Comparison of ENCODE assay signal across 8 mouse cellular contexts in genomic region chr16:14004170-14004569, GRCm38 (mm10). TPM values are rescaled to one million over a fixed set of nuclear protein-coding genes. Genes with fewer than 3 reads are reported as not detected.
DNase-seq lines count a peak whose midpoint lies in the region; ATAC-seq lines count a peak whose summit lies in the region.

No protein-coding gene starts in this region.

- peak; percentile 66 for ATAC-seq in frontal cortex, adult (ENCODE audit: low TSS enrichment)
- peak; percentile 27; the same call in 1 of the 2 replicates for ATAC-seq in megakaryocyte, adult 5-6 weeks (ENCODE audit: poor library complexity, severe bottlenecking)

- DNase-seq in frontal cortex, postnatal 10 days (ENCODE audit: low spot score in 2 of 2) = no peak
- peak; percentile 59 for DNase-seq in embryo, embryonic 11 days
- DNase-seq in kidney, adult 9 months = peak; percentile 91
- DNase-seq in c-Kit-positive CD71-positive TER-119-positive erythroid progenitor cells, embryonic 14.5 days (ENCODE audit: low spot score) = no peak
- no peak for DNase-seq in layer of hippocampus, postnatal 14 days (ENCODE audit: low spot score in 2 of 2)
- DNase-seq in cerebellum, adult 11-12 months = no peak

RNA-seq across cellular contexts. Expression of gene Ifitm7, which starts 17.5 kb away (rescaled TPM):
- total RNA-seq in megakaryocyte, adult 5-6 weeks (2015) = not detected in 2 replicates
- 0.22 TPM in 1 of 2 replicates, not detected in the other for total RNA-seq in megakaryocyte, adult 5-6 weeks (2017)
- total RNA-seq in layer of hippocampus, postnatal 14 days (2021) = 1 to 10 TPM; 2.2 to 2.5 TPM

RNA-seq across cellular contexts. Expression of gene 2900011O08Rik, which starts 17.8 kb away (rescaled TPM):
- total RNA-seq in megakaryocyte, adult 5-6 weeks (2015) = not detected in 2 replicates
- total RNA-seq in megakaryocyte, adult 5-6 weeks (2017) = not detected in 2 replicates
- 100 to 1,000 TPM; 252 to 262 TPM for total RNA-seq in layer of hippocampus, postnatal 14 days (2021)

Comparison
In these comparisons a context has a peak if more than half of its experiments do, and no peak if none do; other contexts are left out.
1. DNase-seq: peak in embryo, embryonic 11 days (single experiment) and kidney, adult 9 months (single experiment); none in frontal cortex, postnatal 10 days (0 of 2), c-Kit-positive CD71-positive TER-119-positive erythroid progenitor cells, embryonic 14.5 days (single experiment), layer of hippocampus, postnatal 14 days (0 of 2) and cerebellum, adult 11-12 months (single experiment).
2. RNA of gene 2900011O08Rik, which starts 17.8 kb away (total RNA-seq): 252 to 262 TPM in layer of hippocampus, postnatal 14 days; not detected in megakaryocyte, adult 5-6 weeks; every median in the first group is over 100 times any median in the second.